Comparison of ENCODE assay signal across 23 mouse cellular contexts in genomic region chr9:45963577-45963976, GRCm38 (mm10). TPM values are rescaled to one million over a fixed set of nuclear protein-coding genes. Genes with fewer than 3 reads are reported as not detected.
A peak's percentile ranks its signal among the peaks of the same experiment; 100 is the strongest.
DNase-seq lines count a peak whose midpoint lies in the region; ATAC-seq and TF ChIP-seq lines count a peak whose summit lies in the region.
"Had no signal": no experiment of that assay in that cellular context is flagged by ENCODE, and none has a peak within 500 bp of the region (broad histone marks: within the 10 kb centered on the region; RNA-seq: fewer than 3 reads in every experiment).

No protein-coding gene starts in this region.

- H3K27ac ChIP-seq in embryonic facial prominence, embryonic 13.5 days: peak overlapping the region; percentile 16; the same call in 1 of the 2 replicates
- no peak overlapping the region for H3K27ac ChIP-seq in embryonic facial prominence, embryonic 10.5 days (replicated peaks)
- no peak overlapping the region for H3K27ac ChIP-seq in heart, embryonic 13.5 days (replicated peaks)
- H3K27ac ChIP-seq in liver, adult 2 months (replicated peaks; ENCODE audit: insufficient read depth, low read depth, low read length): no peak overlapping the region
- H3K27ac ChIP-seq in liver, embryonic 12.5 days: no peak overlapping the region
- H3K27ac ChIP-seq: forebrain, embryonic 13.5 days; forebrain, embryonic 15.5 days had no signal

- peaks cover 68% of the 10 kb centered on the region for H3K36me3 ChIP-seq in embryonic facial prominence, embryonic 13.5 days
- H3K36me3 ChIP-seq in embryonic facial prominence, embryonic 10.5 days (replicated peaks): peaks cover 85% of the 10 kb centered on the region
- peaks cover 80% of the 10 kb centered on the region for H3K36me3 ChIP-seq in heart, embryonic 13.5 days
- peaks cover 35% of the 10 kb centered on the region for H3K36me3 ChIP-seq in liver, adult 2 months (ENCODE audit: control insufficient read depth, insufficient read depth, low read length)
- peaks cover 79% of the 10 kb centered on the region for H3K36me3 ChIP-seq in liver, embryonic 12.5 days

- no peak for ATAC-seq in embryonic facial prominence, embryonic 13.5 days (ENCODE audit: insufficient number of reproducible peaks, insufficient read depth, low FRiP score, low TSS enrichment, low read depth)
- no peak for ATAC-seq in heart, embryonic 13.5 days (ENCODE audit: extremely low read depth, insufficient number of reproducible peaks, low FRiP score, low TSS enrichment)
- ATAC-seq in liver, embryonic 12.5 days: no peak
- ATAC-seq: activated CD4-positive, CD25-positive, alpha-beta regulatory T cell, adult 4 months; CD4-positive, CD25-positive, alpha-beta regulatory T cell, adult 4 months; forebrain, embryonic 13.5 days; forebrain, embryonic 15.5 days; forebrain, postnatal 0 days; Patski had no signal

- H3K79me2 ChIP-seq in liver, adult 2 months (ENCODE audit: control insufficient read depth, insufficient read depth, low read length): no peaks in the 10 kb centered on the region; the same call in 1 of the 2 replicates

- TF ChIP-seq CTCF in liver, adult 2 months (IDR thresholded peaks at IDR 0.05; ENCODE audit: low read depth, low read length): no peak

- H3K4me1 ChIP-seq in embryonic facial prominence, embryonic 13.5 days: peaks cover 3% of the 10 kb centered on the region; the same call in 1 of the 2 replicates
- 0 out of 2 replicates have a peak, but pooled peaks cover 3% of the 10 kb centered on the region for H3K4me1 ChIP-seq in embryonic facial prominence, embryonic 10.5 days
- peaks cover 22% of the 10 kb centered on the region for H3K4me1 ChIP-seq in heart, embryonic 13.5 days
- H3K4me1 ChIP-seq in liver, adult 2 months (ENCODE audit: control insufficient read depth, insufficient read depth, low read length): peaks cover 13% of the 10 kb centered on the region
- 0 out of 2 replicates have a peak, but pooled peaks cover 4% of the 10 kb centered on the region for H3K4me1 ChIP-seq in liver, embryonic 12.5 days

- TF ChIP-seq POLR2A in liver, adult 2 months (IDR thresholded peaks at IDR 0.05; ENCODE audit: extremely low read depth, insufficient read depth, low read length): no peak

- H3K9me3 ChIP-seq in embryonic facial prominence, embryonic 13.5 days: no peaks in the 10 kb centered on the region
- no peaks in the 10 kb centered on the region for H3K9me3 ChIP-seq in embryonic facial prominence, embryonic 10.5 days
- H3K9me3 ChIP-seq in heart, embryonic 13.5 days: no peaks in the 10 kb centered on the region
- H3K9me3 ChIP-seq in liver, embryonic 12.5 days (replicated peaks): no peaks in the 10 kb centered on the region
- H3K9me3 ChIP-seq: forebrain, embryonic 13.5 days; forebrain, embryonic 15.5 days; G1E had no signal

- H3K4me3 ChIP-seq in embryonic facial prominence, embryonic 13.5 days: no peak overlapping the region
- no peak overlapping the region for H3K4me3 ChIP-seq in embryonic facial prominence, embryonic 10.5 days
- no peak overlapping the region for H3K4me3 ChIP-seq in heart, embryonic 13.5 days
- H3K4me3 ChIP-seq in liver, adult 2 months (ENCODE audit: insufficient read depth, low read depth, low read length): no peak overlapping the region
- H3K4me3 ChIP-seq in liver, embryonic 12.5 days: no peak overlapping the region
- H3K4me3 ChIP-seq: forebrain, embryonic 13.5 days; forebrain, embryonic 15.5 days had no signal

- H3K9ac ChIP-seq in embryonic facial prominence, embryonic 13.5 days: no peak overlapping the region
- H3K9ac ChIP-seq in heart, embryonic 13.5 days: 0 out of 2 replicates have a peak overlapping the region, but pooled peaks have one; percentile 13
- no peak overlapping the region for H3K9ac ChIP-seq in liver, adult 2 months (ENCODE audit: low read depth, low read length)
- H3K9ac ChIP-seq in liver, embryonic 12.5 days: no peak overlapping the region
- H3K9ac ChIP-seq: forebrain, embryonic 13.5 days; forebrain, embryonic 15.5 days; forebrain, postnatal 0 days had no signal

- intact Hi-C loops in heart, postnatal 10 days (cut with DNase I): no loop called here

- H3K4me2 ChIP-seq in embryonic facial prominence, embryonic 13.5 days: no peak overlapping the region
- H3K4me2 ChIP-seq in heart, embryonic 13.5 days: no peak overlapping the region
- no peak overlapping the region for H3K4me2 ChIP-seq in liver, embryonic 12.5 days
- H3K4me2 ChIP-seq: forebrain, embryonic 13.5 days; forebrain, embryonic 15.5 days had no signal

- no peaks in the 10 kb centered on the region for H3K27me3 ChIP-seq in embryonic facial prominence, embryonic 13.5 days
- no peaks in the 10 kb centered on the region for H3K27me3 ChIP-seq in embryonic facial prominence, embryonic 10.5 days (replicated peaks; ENCODE audit: low read depth, poor library complexity, severe bottlenecking)
- H3K27me3 ChIP-seq in heart, embryonic 13.5 days (replicated peaks): no peaks in the 10 kb centered on the region
- no peaks in the 10 kb centered on the region for H3K27me3 ChIP-seq in liver, adult 2 months (ENCODE audit: control insufficient read depth, insufficient read depth, low read length)
- H3K27me3 ChIP-seq in liver, embryonic 12.5 days (replicated peaks): no peaks in the 10 kb centered on the region
- H3K27me3 ChIP-seq: CH12.LX; forebrain, embryonic 13.5 days; forebrain, embryonic 15.5 days; Patski had no signal

- WGBS in embryonic facial prominence, embryonic 13.5 days: 90% methylated on average over 6 of the region's 6 CpGs
- 92% methylated on average over 6 of the region's 6 CpGs for WGBS in embryonic facial prominence, embryonic 10.5 days
- WGBS in heart, embryonic 13.5 days: 79% methylated on average over 6 of the region's 6 CpGs
- WGBS in liver, adult 2 months: 66% methylated on average over 6 of the region's 6 CpGs
- WGBS in liver, embryonic 12.5 days (ENCODE audit: insufficient replicate concordance): 83% methylated on average over 6 of the region's 6 CpGs

- DNase-seq in adrenal gland, adult 2 months: peak; percentile 59
- no peak for DNase-seq in adrenal gland, postnatal 4 days (ENCODE audit: low spot score in 2 of 2)
- DNase-seq in embryonic facial prominence, embryonic 10.5 days (ENCODE audit: low spot score): no peak
- no peak for DNase-seq in heart, postnatal 10 days
- peak; percentile 45 for DNase-seq in liver, adult 2 months (ENCODE audit: extremely low read depth, low read depth, low spot score)
- DNase-seq: adrenal gland, postnatal 25 days; B cell, adult 2 months; cerebellum, adult 11-12 months; cerebellum, adult 2 months; cerebellum, adult 9-10 months; cerebellum, postnatal 10 days; cerebellum, postnatal 25 days; forebrain, postnatal 0 days had no signal

RNA-seq across cellular contexts. Expression of gene Sidt2, which starts 8.5 kb away (rescaled TPM):
- total RNA-seq in adrenal gland, adult 2 months (2021): 100 to 1,000 TPM; 138 to 351 TPM
- 942 and 1,575 TPM in 2 replicates for polyA plus RNA-seq in adrenal gland, adult 2 months (2012; rRNA removed)
- total RNA-seq in adrenal gland, postnatal 4 days (2021): 100 to 1,000 TPM; 244 TPM
- 42.0 and 46.0 TPM in 2 replicates for polyA plus RNA-seq in embryonic facial prominence, embryonic 13.5 days (2015; fragmentation: Nextera tagmentation; extraction: Ambion mirVana)
- 24.7 and 27.4 TPM in 2 replicates for polyA plus RNA-seq in embryonic facial prominence, embryonic 10.5 days (2016; fragmentation: Nextera tagmentation; extraction: Ambion mirVana)
- 35.5 and 36.3 TPM in 2 replicates for polyA plus RNA-seq in heart, embryonic 13.5 days (2015; fragmentation: Nextera tagmentation; extraction: Ambion mirVana)
- 10 to 100 TPM; 71.5 to 75.4 TPM for total RNA-seq in heart, postnatal 10 days (2021)
- 48.9 and 60.9 TPM in 2 replicates for total RNA-seq in liver, adult 2 months (2014; rRNA removed)
- 330 and 511 TPM in 2 replicates for polyA plus RNA-seq in liver, adult 2 months (2012; rRNA removed)
- polyA plus RNA-seq in liver, embryonic 12.5 days (2016; fragmentation: Nextera tagmentation; extraction: Ambion mirVana): 31.5 and 33.3 TPM in 2 replicates

RNA-seq across cellular contexts. Expression of gene Tagln, which starts 27.7 kb away (rescaled TPM):
- total RNA-seq in adrenal gland, adult 2 months (2021): 100 to 1,000 TPM in 1 of 2 experiments, 10 to 100 TPM in 1; 80.8 to 268 TPM
- 59.9 and 80.9 TPM in 2 replicates for polyA plus RNA-seq in adrenal gland, adult 2 months (2012; rRNA removed)
- total RNA-seq in adrenal gland, postnatal 4 days (2021): 10 to 100 TPM; 44.1 to 44.3 TPM
- polyA plus RNA-seq in embryonic facial prominence, embryonic 13.5 days (2015; fragmentation: Nextera tagmentation; extraction: Ambion mirVana): 25.3 and 27.7 TPM in 2 replicates
- polyA plus RNA-seq in embryonic facial prominence, embryonic 10.5 days (2016; fragmentation: Nextera tagmentation; extraction: Ambion mirVana): 12.4 and 15.1 TPM in 2 replicates
- polyA plus RNA-seq in heart, embryonic 13.5 days (2015; fragmentation: Nextera tagmentation; extraction: Ambion mirVana): 151 and 203 TPM in 2 replicates
- 10 to 100 TPM; 72.1 to 90.1 TPM for total RNA-seq in heart, postnatal 10 days (2021)
- total RNA-seq in liver, adult 2 months (2014; rRNA removed): 5.3 and 5.4 TPM in 2 replicates
- 6.3 and 7.2 TPM in 2 replicates for polyA plus RNA-seq in liver, adult 2 months (2012; rRNA removed)
- polyA plus RNA-seq in liver, embryonic 12.5 days (2016; fragmentation: Nextera tagmentation; extraction: Ambion mirVana): 9.2 and 11.0 TPM in 2 replicates

RNA-seq across cellular contexts. Expression of gene Pafah1b2, which starts 48.9 kb away (rescaled TPM):
- total RNA-seq in adrenal gland, adult 2 months (2021): 100 to 1,000 TPM; 154 to 167 TPM
- 57.5 and 96.7 TPM in 2 replicates for polyA plus RNA-seq in adrenal gland, adult 2 months (2012; rRNA removed)
- total RNA-seq in adrenal gland, postnatal 4 days (2021): 100 to 1,000 TPM; 154 to 163 TPM
- polyA plus RNA-seq in embryonic facial prominence, embryonic 13.5 days (2015; fragmentation: Nextera tagmentation; extraction: Ambion mirVana): 180 and 206 TPM in 2 replicates
- 261 and 262 TPM in 2 replicates for polyA plus RNA-seq in embryonic facial prominence, embryonic 10.5 days (2016; fragmentation: Nextera tagmentation; extraction: Ambion mirVana)
- 133 and 137 TPM in 2 replicates for polyA plus RNA-seq in heart, embryonic 13.5 days (2015; fragmentation: Nextera tagmentation; extraction: Ambion mirVana)
- 10 to 100 TPM; 85.1 to 87.3 TPM for total RNA-seq in heart, postnatal 10 days (2021)
- total RNA-seq in liver, adult 2 months (2014; rRNA removed): 14.6 and 14.8 TPM in 2 replicates
- polyA plus RNA-seq in liver, adult 2 months (2012; rRNA removed): 12.0 and 14.2 TPM in 2 replicates
- 118 and 125 TPM in 2 replicates for polyA plus RNA-seq in liver, embryonic 12.5 days (2016; fragmentation: Nextera tagmentation; extraction: Ambion mirVana)

RNA-seq across cellular contexts. Expression of gene Sik3, which starts 49.0 kb away (rescaled TPM):
- 10 to 100 TPM; 49.2 to 87.3 TPM for total RNA-seq in adrenal gland, adult 2 months (2021)
- polyA plus RNA-seq in adrenal gland, adult 2 months (2012; rRNA removed): 17.2 and 30.2 TPM in 2 replicates
- total RNA-seq in adrenal gland, postnatal 4 days (2021): 10 to 100 TPM; 61.9 to 69.3 TPM
- 7.4 and 9.3 TPM in 2 replicates for polyA plus RNA-seq in embryonic facial prominence, embryonic 13.5 days (2015; fragmentation: Nextera tagmentation; extraction: Ambion mirVana)
- 8.4 and 9.9 TPM in 2 replicates for polyA plus RNA-seq in embryonic facial prominence, embryonic 10.5 days (2016; fragmentation: Nextera tagmentation; extraction: Ambion mirVana)
- 4.7 and 5.8 TPM in 2 replicates for polyA plus RNA-seq in heart, embryonic 13.5 days (2015; fragmentation: Nextera tagmentation; extraction: Ambion mirVana)
- 10 to 100 TPM; 61.8 to 72.7 TPM for total RNA-seq in heart, postnatal 10 days (2021)
- total RNA-seq in liver, adult 2 months (2014; rRNA removed): 14.1 and 17.3 TPM in 2 replicates
- polyA plus RNA-seq in liver, adult 2 months (2012; rRNA removed): 14.9 and 16.5 TPM in 2 replicates
- 6.8 and 7.1 TPM in 2 replicates for polyA plus RNA-seq in liver, embryonic 12.5 days (2016; fragmentation: Nextera tagmentation; extraction: Ambion mirVana)

RNA-seq across cellular contexts. Expression of gene Rnf214, which starts 56.9 kb away (rescaled TPM):
- total RNA-seq in adrenal gland, adult 2 months (2021): 10 to 100 TPM; 37.4 to 48.5 TPM
- 15.8 and 17.6 TPM in 2 replicates for polyA plus RNA-seq in adrenal gland, adult 2 months (2012; rRNA removed)
- 10 to 100 TPM; 53.9 to 58.1 TPM for total RNA-seq in adrenal gland, postnatal 4 days (2021)
- 68.8 and 70.4 TPM in 2 replicates for polyA plus RNA-seq in embryonic facial prominence, embryonic 13.5 days (2015; fragmentation: Nextera tagmentation; extraction: Ambion mirVana)
- polyA plus RNA-seq in embryonic facial prominence, embryonic 10.5 days (2016; fragmentation: Nextera tagmentation; extraction: Ambion mirVana): 61.5 and 66.8 TPM in 2 replicates
- polyA plus RNA-seq in heart, embryonic 13.5 days (2015; fragmentation: Nextera tagmentation; extraction: Ambion mirVana): 40.0 and 40.7 TPM in 2 replicates
- 10 to 100 TPM; 33.5 to 35.9 TPM for total RNA-seq in heart, postnatal 10 days (2021)
- total RNA-seq in liver, adult 2 months (2014; rRNA removed): 16.3 and 18.5 TPM in 2 replicates
- 11.2 and 12.4 TPM in 2 replicates for polyA plus RNA-seq in liver, adult 2 months (2012; rRNA removed)
- 17.5 and 24.0 TPM in 2 replicates for polyA plus RNA-seq in liver, embryonic 12.5 days (2016; fragmentation: Nextera tagmentation; extraction: Ambion mirVana)

Comparison
In these comparisons a context has a peak if more than half of its experiments do, and no peak if none do; other contexts are left out.
1. DNase-seq: peak in adrenal gland, adult 2 months (single experiment) and liver, adult 2 months (single experiment); none in adrenal gland, postnatal 4 days (0 of 2), embryonic facial prominence, embryonic 10.5 days (single experiment) and heart, postnatal 10 days (0 of 2).